Mouse (Mus musculus): ENCODE results near the gene Stpg4.

DNA sequence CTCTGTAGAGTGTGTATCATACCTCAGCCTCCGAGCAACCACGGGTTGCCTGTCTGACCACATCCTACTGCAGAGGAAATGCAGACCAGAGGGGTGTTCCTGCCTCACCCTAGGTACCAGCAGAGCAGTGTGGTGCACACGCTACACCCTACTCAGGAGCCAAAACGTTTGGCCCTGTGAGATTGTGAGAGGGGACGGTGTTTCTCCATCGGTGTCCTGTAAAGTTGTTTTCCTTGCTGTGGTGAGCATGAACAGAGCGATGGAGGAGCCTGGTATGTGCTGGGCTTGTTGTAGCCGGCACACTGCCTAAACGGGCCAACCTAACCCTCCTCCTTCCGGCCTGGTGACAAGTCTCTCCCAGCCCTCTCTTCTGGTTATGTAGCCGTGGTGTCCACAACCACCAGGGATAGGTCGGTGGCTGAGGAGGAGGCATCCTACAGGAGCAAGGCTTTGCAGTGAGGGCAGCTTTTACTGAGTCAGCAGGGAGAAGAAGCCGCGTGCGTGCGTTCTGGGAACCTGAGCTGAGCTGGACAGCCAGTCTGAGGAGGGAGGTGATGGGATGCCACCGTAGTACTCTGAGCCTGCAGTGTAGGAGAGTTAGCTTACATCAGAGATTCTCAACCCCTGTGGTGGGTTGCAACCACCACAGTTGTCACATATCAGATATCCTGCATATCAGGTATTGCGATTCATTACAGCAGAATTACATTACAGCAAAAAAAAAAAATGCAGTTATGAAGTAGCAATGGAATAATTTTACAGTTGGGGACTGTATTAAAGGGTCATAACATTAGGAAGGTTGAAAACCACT, 82.9 kb downstream of the Stpg4 start:
- TF ChIP-seq TAL1 (conservative IDR thresholded peaks at IDR 0.05; ENCODE audit: low read depth, low read length), result no peak
- TF ChIP-seq CTCF (IDR thresholded peaks at IDR 0.05; ENCODE audit: low read depth, low read length), result no peak

Data from G1E (cell line).